Mouse (Mus musculus) thymus, postnatal 0 days (tissue): Measurements from ENCODE around the gene Klhl26. TPM values are rescaled to one million over a fixed set of nuclear protein-coding genes. Genes with fewer than 3 reads are reported as not detected.
A peak's percentile ranks its signal among the peaks of the same experiment; 100 is the strongest.

Experiments
- DNase-seq: peaks from one replicate; pipeline ENCODE4 v3.0.0-alpha.2; 2015; ENCODE audit warnings: low spot score
- polyA plus RNA-seq: library from polyadenylated mRNA; unstranded; fragments of >200 nt; fragmentation: Nextera tagmentation; extraction: Ambion mirVana; gene quantifications from 2 replicates; pipeline ENCODE4 v1.2.1, GENCODE M21; 2015

Gene Klhl26
- polyA plus RNA-seq, 1 experiment from 2014 or later = 8.0 TPM

DNA sequence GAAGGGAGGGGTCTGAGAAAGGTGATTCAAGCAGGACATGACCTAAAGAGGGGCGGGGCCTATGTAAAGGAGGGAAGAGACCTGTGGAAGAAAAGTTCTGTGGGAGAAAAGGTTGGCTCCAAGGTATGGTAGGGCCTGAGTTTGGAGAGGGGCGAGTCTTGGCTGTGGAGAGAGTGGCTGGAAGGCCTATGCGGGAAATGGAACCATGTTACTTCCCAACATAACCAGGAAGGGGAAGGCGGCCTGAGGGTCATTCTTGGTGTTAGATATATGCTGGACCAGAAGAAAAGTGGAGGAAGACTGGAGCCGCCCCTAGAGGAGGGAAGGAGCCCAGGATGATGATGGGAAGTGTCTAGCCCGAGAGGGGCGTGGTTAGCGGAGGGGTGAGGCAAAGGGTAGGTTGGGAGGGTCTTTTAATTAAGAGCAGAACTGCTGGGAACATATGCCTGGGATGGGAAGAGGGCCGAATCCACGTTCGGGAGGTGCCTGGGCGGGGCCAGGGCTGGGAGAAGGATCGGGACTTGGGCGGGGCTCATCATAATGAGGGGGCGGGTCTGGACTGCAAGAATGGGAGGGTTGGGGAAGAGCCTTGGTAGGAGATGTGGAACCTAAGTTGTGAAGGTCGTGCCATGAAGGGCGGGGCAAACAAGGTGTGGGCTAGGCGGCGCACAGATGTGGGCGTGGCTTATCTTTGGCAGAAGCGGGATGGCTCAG lies 658 bp upstream of the Klhl26 start:
- peak; percentile 19 for DNase-seq

DNA sequence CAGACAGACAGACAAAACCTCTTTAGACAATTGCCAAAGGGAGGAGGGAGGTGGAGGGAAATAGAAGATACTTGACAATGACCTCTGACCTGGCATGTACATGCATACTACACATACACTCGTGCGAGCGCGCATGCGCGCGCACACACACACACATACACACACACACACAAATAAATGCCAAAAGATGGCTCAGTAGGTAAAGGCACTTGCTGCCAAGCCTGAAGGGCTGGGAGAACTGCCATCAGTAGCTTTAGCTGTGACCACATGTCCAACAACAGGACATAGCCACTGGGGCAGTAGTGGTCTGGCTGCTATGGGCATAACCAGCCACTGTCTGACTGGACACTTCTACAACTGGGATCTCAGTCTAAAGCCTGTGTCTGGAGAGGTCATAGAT lies 4.9 kb downstream of the Klhl26 start:
- no peak for DNase-seq

DNA sequence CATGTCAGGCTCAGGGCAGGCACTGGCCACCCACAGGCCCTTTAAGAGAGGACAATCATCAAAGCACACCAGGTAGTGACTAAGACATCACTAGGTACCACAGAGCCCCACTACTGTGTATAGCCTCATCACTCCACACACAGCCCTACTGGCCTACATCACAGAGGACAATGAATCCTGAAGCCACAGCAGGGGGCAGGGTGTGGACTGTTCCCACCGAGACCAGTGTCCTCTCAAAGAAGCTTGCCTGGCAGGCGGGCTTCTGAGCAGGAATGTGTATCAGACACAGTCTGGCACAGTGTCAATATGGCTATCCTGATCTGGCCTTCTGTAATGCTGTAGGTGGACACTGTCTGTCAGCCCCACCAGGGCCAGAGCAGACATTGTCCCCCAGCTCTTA lies 6.8 kb downstream of the Klhl26 start:
- DNase-seq = no peak

DNA sequence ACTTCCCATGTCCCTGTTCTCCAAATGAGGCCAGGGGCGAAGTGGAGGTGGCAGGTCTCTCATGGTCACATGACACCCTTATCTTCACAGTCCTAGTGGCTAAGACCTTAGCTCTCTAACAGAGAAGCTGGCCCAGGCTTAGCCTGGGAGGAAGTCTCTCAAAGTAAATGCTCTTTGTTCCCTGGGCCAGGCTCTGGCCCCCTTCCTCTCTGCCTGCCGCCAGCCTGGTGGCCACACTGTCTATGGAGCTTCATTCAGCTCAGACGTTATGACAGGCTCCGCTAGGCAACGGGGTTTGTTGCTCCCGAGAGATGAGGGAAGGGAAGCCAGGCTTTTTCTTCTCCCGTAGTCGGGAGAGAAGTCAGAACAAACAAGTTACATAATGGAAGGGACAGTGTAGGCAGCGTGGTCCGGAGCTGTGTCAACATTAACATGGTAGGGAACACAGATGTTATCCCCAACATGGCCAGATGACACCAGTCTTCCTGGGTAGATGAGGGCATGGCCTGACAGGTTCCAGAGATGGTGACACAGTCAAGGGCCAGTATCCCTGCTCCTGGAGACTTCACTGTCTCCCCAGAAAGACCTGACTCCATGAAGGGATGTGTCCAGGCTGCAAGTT lies 7.4 kb downstream of the Klhl26 start:
- DNase-seq = no peak

DNA sequence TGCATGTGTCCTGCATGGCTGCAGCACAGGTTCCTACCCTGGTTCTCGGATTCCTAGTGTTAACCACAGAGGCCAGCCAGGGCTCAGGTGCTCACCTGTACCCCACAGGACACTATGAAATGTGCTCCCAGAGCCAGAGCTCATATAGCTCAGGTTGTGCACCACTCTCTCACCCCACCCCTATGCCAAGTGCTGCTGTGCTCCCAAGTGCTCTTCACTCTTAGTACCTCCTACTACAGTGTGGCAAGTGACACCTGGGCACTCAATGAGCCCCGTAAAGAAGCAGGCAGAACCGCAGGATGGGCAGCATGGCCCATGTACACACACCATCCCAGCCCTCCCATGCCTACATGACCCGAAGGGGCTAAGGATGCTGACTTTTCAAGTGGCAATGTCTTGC lies 8.0 kb downstream of the Klhl26 start:
- DNase-seq = no peak

DNA sequence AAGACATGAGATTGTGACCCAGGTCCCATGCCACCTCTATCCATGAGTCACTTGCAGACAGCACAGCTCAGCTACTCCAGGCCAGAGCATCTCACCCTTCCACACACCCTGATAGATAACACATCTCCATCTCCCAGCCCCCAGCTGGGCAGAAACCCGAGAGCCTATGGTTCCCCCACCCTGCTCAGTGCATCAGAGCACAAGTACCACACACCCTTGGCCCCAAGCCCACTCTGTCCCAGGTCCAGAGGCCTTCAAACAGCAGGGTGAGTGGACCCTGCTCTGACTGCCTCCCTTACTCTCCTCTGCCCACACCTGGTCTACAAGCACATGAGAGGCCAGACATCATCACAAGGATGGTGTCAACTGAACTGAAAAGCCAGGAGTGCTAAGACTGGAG lies 8.9 kb downstream of the Klhl26 start:
- DNase-seq = no peak

DNA sequence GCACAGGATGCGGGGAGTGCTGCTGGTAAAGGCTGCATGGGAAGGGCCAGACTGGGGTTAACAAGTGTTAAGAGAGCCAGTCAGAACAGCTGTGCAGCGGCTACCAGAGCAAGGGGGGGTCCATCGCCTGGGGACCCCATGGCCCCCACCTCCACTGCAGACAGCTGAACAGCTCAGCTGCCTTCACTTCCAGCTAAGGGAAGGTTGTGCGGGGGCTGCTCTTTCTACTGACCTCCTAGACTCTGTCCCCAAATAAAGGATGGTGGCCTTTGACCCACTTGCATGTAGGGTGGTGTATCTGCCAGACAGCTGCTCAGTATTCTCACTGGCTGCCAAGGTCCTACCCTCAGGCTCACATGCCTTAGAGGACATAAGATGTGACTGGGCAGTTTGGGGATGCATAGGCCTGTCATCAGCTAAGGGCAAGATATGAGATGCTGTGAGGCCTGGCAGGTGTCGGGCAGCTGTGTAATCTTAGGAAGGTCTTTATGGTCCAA lies 9.5 kb downstream of the Klhl26 start:
- no peak for DNase-seq

DNA sequence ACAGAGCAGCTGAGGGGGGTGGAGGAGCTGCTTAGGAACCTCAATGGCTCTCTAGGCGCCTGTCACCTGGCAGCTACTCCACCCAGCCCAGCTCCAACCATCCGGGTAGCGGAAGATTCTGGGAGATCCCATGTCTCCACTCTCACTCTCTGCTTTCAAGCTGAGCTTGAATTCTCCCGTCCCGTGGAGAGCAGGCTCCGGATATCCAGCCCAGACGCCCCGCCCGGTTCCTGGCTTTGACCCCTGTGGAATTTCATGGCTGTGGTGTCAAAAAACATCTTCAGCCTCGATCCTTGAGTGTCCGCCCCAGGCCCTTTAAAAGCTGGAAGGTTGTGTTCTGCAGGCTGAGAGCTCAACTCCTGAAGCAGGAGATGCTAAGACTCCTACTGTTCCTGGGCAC lies 10.0 kb downstream of the Klhl26 start:
- DNase-seq = no peak

DNA sequence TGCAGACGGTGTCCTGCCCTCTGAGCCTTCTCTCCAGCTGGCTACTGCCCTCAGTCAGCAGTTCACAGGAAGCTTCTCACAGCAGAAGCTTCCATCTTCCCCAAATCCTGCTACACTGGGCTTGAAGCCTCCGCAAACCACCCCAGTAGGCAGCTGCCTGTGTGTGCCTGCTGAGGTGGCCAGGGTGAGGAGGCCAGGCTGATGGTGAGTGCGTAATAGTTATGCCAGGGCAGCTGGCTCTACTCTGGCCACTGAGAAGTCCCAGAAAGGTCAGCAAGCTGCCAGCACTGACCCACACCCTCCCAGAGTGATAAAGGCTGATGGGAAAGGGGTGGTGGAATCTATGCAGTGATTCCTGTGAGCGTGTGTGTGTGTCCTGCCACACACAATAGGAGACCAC lies 10.5 kb downstream of the Klhl26 start:
- no peak for DNase-seq

DNA sequence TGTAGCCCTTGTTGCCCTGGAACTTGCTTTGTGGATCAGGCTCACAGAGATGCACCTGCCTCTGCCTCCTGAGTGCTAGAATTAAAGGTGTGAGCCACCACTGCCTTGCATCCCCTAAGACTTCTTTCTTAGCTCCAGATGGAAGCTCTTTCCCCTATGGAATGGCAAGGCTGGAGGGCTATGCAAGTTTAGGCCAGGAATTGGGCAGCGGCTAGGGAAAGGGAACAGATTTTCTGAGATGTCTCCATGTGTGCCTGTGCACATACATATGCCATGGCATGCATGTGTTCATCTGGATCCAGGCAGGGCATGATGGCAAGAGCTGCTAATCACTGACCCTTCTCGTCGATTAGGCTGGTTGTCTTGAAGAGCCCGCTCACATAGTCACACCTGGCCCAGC lies 11.1 kb downstream of the Klhl26 start:
- no peak for DNase-seq

DNA sequence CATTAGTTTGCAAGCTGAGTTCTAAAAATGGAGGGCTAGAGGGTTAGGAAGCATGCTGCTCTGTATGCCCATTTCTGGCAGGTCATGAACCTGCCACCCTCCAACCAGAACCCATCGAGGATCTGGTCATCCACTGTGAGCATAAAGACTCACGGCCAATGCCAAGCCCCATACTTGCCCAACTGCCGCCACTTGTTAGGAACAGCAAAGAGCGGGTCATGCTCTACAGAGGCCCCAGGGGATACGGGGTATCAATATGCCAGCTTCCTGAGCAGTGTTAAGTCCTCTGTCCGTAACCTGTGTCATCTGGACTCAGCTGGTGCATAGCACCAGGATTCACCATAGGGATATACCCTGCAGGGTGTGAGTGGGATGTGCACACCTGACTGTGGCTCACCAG lies 12.6 kb downstream of the Klhl26 start:
- DNase-seq = no peak

DNA sequence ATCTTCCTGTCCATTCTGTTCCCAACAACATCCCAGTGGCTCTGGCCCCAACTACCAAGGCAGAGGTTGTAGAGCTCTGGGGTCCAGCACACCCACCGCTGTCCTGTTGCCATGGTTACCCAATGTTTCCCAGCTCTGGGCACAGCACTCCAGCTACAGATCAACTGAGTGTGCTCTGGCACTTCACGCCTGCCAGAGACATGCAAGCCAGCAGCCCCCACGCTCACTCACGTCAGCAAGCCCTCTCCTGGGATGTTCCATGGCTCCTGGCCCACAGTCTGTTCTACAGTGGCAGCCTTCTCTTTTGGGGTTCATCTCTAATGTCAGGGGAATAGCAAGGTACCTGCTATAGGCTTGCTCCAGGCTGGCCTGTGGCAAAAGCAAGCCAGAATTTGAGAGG lies 13.5 kb downstream of the Klhl26 start:
- no peak for DNase-seq

DNA sequence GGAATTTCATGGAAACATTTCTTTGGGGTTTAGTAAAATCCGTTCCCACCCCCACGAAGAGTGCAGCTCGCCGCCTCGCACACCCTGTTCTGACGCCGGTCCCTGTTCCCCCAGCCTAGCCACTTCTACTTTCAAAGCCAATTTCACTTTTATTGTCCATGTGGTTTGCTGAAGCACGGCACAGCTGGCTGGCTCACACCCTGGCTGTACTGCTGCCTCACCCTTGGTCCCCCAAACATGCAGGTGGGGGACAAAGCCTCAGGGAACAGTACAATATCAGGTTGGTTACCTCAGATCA lies 14.3 kb downstream of the Klhl26 start:
- DNase-seq = no peak

DNA sequence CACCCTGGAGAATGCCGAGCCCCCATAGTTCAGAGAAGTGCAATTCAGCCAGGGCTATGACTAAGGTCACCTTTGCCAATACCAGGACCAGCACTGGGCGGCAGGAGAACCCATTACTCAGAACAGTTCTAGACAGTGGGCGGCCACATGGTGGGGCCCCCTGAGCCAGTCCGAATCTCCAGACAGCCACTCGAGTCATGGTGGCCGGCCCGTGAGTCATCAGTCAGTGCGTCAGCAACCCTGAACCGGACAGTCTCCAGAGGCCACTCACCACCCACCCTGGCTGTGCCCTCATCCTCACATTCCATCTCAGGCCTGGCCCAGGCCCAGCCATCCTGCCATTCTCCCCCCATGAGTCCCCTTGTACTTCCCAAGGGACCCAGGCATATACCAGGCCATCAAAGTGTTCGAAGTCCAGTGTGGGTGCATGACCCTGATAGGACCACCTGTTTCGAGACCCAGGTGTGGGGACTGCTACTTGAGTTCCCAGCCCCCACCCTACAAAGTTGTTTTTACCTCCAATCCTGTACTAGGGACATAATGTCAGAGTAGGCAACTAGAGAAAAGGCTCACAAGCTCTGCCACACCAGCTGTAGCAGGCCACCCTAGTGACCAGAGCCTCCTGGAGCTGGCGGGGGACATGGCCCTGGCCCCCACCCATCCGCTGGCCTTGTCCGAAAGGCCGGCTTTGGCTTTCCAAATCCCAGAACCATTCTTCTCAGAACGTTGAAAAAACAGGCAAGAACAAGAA lies 14.8 kb downstream of the Klhl26 start:
- DNase-seq = no peak

DNA sequence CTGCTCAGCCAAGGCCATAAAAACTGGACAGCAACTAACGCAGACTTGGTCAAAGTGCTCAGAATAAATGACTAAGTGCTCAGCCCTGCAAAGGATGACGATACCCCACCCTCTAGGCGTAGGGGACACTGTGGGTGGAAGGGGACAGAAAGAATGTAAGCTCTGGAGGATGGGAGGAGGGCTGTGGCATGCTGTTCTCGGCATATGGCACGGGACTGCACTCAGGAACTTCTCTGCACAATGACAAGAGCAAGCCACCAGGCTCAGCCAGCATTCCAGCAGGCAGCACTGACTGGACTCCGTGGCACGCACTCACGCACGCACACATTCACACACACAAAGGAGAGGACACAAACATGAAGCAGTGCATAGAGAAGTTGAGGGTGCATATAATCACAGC lies 16.2 kb downstream of the Klhl26 start:
- no peak for DNase-seq

DNA sequence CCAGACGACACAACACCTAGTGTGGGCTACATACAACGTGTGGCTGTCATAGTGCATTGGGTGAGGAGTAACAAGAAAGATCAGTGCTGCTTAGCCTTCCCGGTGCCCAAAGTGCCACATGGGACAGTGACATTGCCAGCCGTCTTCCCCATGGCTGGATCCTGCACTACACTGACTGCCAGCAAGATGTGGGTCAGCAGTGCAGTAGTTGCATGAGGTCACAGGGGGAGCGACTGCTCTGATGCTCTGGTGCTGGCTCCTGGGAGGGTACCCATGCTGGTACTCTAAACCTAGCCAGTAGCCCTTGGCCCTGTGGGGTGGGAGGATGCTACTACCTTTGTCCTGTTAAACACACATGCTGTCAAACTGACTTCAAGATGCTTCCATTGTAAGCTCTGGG lies 16.6 kb downstream of the Klhl26 start:
- DNase-seq = no peak

DNA sequence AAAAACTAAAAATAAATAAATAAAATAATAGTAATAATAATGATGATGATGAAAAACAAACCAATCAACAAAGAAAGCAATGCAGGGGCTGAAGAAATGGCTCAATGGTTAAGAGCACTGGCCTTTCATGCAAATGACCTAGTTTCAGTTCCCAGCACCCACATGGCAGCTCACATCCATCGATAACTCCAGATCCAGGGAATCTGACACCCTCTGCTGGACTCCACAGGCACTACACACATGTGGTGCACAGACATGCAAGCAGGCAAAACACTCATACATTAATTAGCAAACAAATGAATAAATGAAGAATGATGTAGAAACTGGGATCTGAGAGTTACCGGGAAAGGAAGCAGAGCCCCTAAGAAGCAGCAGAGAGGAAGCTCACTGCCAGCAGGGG lies 17.1 kb downstream of the Klhl26 start:
- no peak for DNase-seq

DNA sequence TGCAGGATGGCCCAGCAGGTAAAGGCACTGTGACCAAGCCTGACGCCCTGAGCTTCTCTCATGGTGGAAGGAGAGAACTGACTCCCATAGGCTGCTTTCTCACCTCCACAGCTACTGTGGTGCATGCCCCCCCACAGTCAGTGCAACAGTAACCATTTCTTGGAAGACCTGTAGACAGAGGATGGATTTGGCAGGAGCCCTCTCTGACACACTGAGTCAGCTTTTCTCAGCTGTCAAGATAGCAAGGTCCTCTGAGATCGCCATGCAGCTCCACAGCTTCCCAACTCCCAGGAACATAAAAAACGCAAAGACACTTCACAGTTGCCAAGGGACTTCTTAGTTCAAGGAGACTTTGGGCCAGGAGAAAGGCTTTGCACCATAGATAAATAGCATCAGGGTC lies 18.3 kb downstream of the Klhl26 start:
- no peak for DNase-seq

DNA sequence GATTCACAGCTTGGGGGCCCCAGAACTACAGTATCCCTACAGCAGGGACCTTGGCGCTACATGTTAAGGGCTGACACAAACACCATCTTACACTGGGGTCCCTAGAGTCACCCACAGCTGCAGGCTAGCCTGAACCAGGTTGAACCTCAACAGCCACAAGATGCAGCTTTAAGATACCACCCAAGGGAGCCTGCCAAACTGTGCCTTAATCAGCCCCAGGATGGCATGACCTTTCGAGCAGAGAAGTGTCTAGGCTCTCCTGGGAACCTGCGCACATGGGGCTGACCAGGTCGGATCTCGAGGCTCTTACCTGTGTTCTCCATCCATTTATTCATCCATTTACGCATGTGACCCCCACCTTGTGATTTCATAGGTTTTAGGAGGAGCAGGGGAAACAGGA lies 18.9 kb downstream of the Klhl26 start:
- DNase-seq = no peak

DNA sequence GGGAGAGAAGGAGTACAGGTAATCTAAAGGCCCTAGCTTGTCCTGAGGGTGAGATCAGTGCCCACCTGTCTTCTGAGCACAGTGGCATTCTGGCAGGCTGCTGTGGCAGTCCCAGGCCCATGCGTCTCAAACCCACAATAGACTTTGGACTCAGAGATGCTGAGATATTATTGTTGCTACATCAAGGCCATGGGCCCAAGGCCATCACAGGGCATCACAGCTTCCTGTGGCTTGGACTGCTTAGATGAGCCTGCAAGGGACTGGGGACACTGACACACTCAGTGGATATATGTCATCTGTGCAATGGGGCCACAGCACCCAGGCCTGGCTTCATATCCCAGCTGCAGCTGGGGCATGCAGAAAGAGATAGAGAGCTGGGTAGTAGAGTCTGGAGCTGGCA lies 19.8 kb downstream of the Klhl26 start:
- DNase-seq = no peak

DNA sequence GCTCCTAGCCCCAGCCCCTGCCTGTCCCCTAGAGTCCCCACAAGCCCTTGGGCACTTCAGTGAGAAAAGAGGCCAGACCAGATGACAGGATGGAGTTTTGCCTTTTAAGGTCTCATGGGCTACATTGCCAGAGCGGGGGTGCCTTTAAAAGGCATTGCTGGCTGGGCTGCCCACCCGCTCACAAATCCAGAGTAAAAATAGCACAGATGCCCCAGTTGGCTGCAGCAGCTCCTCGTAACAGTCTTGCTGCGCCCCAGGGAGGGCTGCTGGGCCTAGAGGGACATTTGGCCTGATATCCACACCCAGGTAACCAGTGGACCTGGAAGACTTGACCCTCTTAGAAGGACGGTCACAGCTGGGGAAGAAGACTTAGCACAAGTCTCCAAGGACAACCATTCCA lies 22.9 kb downstream of the Klhl26 start:
- no peak for DNase-seq

DNA sequence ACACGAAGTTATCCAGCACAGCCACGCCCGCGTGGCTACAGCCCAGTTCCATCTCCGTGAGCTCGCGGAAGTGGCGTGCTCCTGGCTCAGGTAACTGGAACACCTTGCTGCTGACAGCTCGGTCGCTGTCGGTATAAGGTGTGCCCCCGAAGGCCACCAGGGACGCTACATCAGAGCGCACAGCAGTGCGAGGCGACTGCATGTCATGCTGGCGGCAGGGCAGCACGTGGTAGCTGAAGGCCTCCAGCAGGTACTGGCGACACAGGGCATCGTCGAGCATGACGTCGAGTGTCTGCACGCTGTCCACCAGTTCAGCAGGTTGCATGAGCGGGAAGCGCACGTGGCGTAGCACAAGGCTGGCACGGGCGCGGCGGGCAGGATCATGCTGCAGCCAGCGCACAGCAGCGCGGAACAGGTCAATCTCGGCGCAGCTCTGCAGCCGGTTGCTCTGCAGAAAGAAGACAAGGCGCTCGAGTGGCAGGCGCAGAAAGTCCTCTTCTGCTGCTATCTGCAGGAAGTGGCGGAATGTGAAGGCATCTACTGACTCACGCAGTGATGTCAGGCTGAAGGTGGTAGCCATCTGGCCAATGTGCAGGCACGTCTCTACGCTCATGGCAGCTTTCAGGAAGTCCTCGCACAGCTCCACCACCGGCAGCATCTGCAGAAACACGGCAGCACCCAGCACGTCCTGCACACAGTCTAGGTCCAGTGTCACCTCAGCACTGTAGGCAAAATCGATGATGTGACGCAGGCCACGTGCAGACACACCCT lies 24.4 kb downstream of the Klhl26 start:
- DNase-seq = no peak
